Mouse (Mus musculus) kidney, postnatal 36 days (tissue): ENCODE results near the gene 1700049E17Rik1.
"Not testable (repeated sequence)": the region's sequence is repeated elsewhere in the genome, so short reads cannot be mapped to it uniquely, and the experiment has no call there.

Source experiments
- DNase-seq, 2 experiments: peaks; one replicate each; pipeline ENCODE4 v3.0.0; 2021 to 2022; ENCODE audit warnings: mixed read lengths in 2 of 2

The 1700049E17Rik1 gene

GRCm38 (mm10) chr14:41924649-41925048 lies at the start of gene 1700049E17Rik1:
1700049E17Rik1 (plus strand) TSS chr14:41924949.
- not testable (repeated sequence) for DNase-seq

DNA sequence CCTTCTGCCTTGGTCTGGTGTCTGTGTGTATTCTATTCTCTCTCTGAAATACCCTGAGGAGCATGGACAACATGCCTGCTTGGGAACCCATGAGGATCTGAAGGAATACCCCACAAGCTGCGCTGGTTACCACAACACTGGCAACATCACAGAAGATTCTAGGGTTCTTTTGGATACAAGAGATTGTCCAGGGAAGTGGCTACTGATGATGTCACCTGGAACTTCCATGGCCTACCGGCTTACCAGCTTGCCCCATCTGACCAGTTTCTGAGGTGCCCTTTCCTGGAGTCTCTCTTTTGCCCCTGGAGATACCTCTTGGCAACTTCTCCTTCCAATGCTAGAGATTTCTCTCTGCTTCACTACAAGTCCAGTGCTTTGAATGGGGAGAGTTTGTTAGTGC lies 17.6 kb upstream of the 1700049E17Rik1 start, which contains the start of gene Gm7980:
Gm7980 (minus strand) TSS at position 101 of the 400 bp plus-strand sequence.
- DNase-seq: not testable (repeated sequence)

DNA sequence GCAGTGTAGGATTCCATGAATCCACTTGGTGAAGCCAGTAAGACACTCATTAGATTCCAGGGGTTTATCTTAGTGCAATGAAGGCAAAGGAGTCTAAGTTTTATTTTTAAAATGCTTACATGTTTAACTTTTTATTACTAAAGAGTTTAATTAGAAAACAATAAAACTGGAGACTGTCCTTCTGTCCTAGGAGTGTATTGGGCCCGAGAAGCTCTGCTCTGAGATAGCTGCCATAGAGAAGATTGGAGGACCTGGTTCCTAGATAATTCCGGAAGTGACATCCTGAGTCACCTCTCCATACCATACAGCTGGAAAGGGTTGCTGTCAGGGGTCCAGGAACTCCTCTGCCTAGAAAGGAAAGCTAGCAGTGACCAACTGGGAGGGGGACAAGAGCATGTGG lies 18.9 kb downstream of the 1700049E17Rik1 start, which contains the start of gene 1700024B05Rik:
1700024B05Rik (plus strand) TSS at position 301 of the 400 bp plus-strand sequence.
- DNase-seq: not testable (repeated sequence)

DNA sequence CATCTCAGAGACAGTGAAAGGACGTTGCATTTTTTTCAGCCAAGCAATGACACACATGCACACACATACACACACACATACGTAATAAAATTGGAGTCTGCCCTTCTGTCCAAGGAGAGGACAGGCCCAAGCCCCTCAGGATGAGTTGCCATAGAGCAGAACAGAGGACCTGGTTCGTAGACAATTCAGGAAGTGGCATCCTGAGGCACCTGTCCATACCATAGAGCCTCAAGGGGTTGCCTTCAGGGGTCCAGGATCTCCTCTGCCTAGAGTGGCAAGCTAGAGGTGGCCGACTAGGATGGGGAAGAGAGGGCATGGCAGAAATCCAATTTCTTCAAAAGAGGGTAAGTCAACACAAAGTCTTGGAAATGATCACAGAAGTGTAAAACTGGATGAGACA lies 39.3 kb downstream of the 1700049E17Rik1 start:
- DNase-seq: not testable (repeated sequence)

GRCm38 (mm10) chr14:41967827-41968226 lies 43.1 kb downstream of the 1700049E17Rik1 start, which contains the start of gene Gm6401:
Gm6401 (minus strand) TSS chr14:41967927.
- DNase-seq: not testable (repeated sequence)

DNA sequence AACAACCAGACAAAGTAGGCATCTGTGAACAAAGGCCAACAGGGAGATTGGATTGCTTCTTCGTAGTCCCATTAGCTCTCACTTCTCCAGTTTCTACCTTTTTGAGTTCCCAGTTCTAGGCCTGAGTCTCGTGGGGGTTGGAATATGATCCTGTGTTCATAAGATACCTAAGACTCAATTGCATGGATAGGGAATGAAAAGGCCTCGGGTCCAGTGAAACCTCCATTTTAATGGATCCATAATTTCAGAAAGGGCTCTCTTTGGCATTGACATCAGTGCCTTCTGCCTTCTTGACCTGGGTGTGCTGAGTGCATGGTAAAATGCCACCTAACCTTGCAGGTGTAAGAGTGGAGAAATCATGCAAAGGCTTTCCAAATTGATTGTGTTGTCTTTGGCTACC lies 43.8 kb downstream of the 1700049E17Rik1 start:
- not testable (repeated sequence) for DNase-seq
